Mouse (Mus musculus) c-Kit-negative CD71-positive TER-119-positive erythroid progenitor cells, embryonic 14.5 days (primary cell): ENCODE results near the gene Gm10697.
"Not testable (repeated sequence)": the region's sequence is repeated elsewhere in the genome, so short reads cannot be mapped to it uniquely, and the experiment has no call there.

Source experiments
- DNase-seq: peaks from one replicate; pipeline ENCODE4 v3.0.0-alpha.2; 2013; ENCODE audit warnings: low read depth, low spot score

Gm10697 gene

DNA sequence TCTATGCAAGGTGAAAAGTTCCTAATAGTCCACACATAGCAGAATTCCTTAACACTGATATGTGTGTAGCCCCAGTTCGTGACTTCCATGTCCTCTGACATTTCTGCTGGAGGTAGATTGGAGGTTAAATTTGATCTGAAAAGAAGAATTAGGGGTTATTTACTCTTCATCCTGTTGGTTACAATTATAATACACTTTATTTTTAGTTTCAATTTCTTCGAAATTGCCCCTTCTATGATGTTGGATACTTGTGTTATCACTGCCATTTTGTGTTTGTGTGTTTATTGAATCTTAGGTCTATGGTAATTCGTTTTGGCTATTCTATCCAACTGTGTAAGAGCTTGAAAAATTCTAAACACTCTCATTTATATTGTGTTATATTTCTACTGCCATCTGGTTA is at the start of gene Gm10697:
Gm10697 (minus strand) TSS at position 101 of the 400 bp plus-strand sequence.
- not testable (repeated sequence) for DNase-seq

DNA sequence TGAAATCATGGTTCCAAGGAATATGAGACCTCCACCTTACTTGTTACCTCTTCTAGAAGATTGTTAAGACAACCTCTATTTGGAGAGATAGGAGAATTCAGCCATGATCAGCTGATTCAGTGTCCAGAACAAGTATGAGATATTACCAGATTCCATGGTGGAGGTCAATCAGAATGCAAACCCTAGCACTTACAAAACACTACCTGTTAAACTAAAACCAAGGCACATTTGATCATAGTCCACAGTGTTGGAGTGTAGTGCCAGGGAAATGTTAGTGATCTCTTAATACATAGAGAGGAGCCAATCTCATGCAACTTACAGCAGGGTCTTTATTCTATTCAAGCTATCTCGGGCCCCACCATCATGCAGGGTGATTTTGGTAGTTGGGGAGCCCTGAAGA is 42.6 kb upstream of the Gm10697 start:
- DNase-seq = not testable (repeated sequence)

GRCm38 (mm10) chr3:94054785-94055184 is 17.7 kb downstream of the Gm10697 start, which contains the start of gene Gm9125:
TSS of gene Gm9125 (minus strand) at chr3:94054885.
- not testable (repeated sequence) for DNase-seq

- DNase-seq = not testable (repeated sequence)
These were observed 22.8 kb downstream of the Gm10697 start for GRCm38 (mm10) chr3:94049566-94050121.

DNA sequence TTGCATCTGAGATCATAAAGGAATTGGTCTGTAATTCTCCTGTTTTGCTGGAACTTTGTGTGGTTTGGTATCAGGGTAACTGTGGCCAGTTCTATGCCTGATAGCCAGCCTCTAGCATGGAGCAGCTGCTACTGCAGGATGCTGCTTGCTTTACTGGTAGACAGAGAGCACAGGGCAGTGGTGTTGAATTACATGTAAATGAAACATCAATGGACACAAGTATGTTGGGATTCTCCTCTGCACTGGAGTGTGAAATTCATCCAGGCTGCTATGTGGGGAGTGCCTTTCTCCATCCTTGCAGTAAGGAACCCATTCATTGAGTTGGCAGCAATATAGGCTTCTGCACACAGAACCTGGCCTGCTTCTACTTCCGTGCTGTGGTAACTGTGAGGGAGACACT is 34.2 kb downstream of the Gm10697 start:
- not testable (repeated sequence) for DNase-seq

DNA sequence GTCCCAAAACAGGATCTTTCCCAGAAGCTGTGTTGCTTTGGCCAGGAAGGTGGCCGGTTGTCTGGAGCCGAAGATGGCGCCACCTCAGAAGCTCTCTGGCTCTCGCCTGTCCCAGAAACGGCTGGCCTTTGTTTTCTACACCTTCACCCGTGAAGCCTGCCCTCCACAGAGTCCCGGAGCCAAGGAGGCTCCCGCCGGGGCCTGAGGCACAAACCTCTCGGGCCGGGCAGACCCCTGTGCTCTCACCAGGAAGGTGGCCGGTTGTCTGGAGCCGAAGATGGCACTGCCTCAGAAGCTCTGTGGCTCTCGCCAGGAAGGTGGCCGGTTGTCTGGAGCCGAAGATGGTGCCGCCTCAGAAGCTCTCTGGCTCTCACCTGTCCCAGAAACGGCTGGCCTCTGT is 38.0 kb downstream of the Gm10697 start:
- DNase-seq = not testable (repeated sequence)
